ENCODE assay signal across 8 mouse cellular contexts in the genomic region with DNA sequence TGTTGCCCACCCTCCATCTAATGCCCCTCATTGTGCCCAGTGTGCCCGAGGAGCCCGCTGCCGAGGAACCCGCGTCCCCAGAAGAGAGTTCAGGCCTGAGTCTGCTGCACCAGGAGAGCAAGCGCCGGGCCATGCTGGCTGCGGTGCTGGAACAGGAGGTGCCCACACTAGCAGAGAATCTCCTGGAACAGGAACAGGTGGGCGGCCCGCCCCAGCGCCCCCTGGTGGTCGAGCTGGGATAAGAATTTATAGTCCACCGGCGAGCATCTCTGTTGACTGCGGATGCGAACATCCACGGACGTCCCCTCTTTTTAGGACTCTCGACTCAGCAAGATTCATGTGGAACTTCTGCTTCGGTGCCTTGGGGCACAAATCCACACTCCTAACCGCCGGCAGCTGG. TPM values are rescaled to one million over a fixed set of nuclear protein-coding genes. Genes with fewer than 3 reads are reported as not detected.
DNase-seq lines count a peak whose midpoint lies in the region; ATAC-seq lines count a peak whose summit lies in the region.

No protein-coding gene starts in this region.

- ATAC-seq in common myeloid progenitor, adult 5-6 weeks (replicated peaks; ENCODE audit: low read depth, poor library complexity, severe bottlenecking), result peak; percentile 33; the same call in 1 of the 2 replicates

- DNase-seq in WW6 (ENCODE audit: low read depth, low spot score), result peak; percentile 64
- peak; percentile 73 to 79 for DNase-seq in gastrocnemius, adult 8-10 months (ENCODE audit: low spot score in 2 of 2)
- peak; percentile 39 for DNase-seq in hindlimb bud, embryonic 11.5 days (ENCODE audit: extremely low spot score, low read depth, low spot score)
- DNase-seq in left cerebral cortex, adult 18-20 months (ENCODE audit: low spot score in 2 of 2), result peak; percentile 87 to 88
- DNase-seq in lung, postnatal 4 days, result peak; percentile 82 to 90
- DNase-seq in retina, postnatal 7 days (ENCODE audit: low read depth, low spot score), result peak; percentile 53
- DNase-seq in urinary bladder, adult 18-20 months (ENCODE audit: low spot score in 2 of 2), result peak; percentile 82 to 87

RNA-seq across cellular contexts. Expression of gene Map3k6, which starts 10.0 kb away (rescaled TPM):
- total RNA-seq in common myeloid progenitor, adult 5-6 weeks (2017), result 4.9 and 7.2 TPM in 2 replicates
- total RNA-seq in gastrocnemius, adult 8-10 months (2022), result 1 to 10 TPM; 2.5 to 7.8 (median 4.8) TPM
- 1 to 10 TPM; 5.8 to 7.4 TPM for total RNA-seq in left cerebral cortex, adult 18-20 months (2021)

RNA-seq across cellular contexts. Expression of gene Sytl1, which starts 12.3 kb away (rescaled TPM):
- total RNA-seq in common myeloid progenitor, adult 5-6 weeks (2017), result 0.87 and 3.0 TPM in 2 replicates
- under 1 TPM in 1 of 4 experiments, not detected in 3; 0.12 TPM for total RNA-seq in gastrocnemius, adult 8-10 months (2022)
- total RNA-seq in left cerebral cortex, adult 18-20 months (2021), result 1 to 10 TPM; 6.7 to 7.3 TPM

RNA-seq across cellular contexts. Expression of gene Tmem222, which starts 27.0 kb away (rescaled TPM):
- total RNA-seq in common myeloid progenitor, adult 5-6 weeks (2017), result 20.4 and 21.7 TPM in 2 replicates
- total RNA-seq in gastrocnemius, adult 8-10 months (2022), result 10 to 100 TPM; 24.5 to 27.8 (median 26.2) TPM
- 10 to 100 TPM; 88.3 to 97.2 TPM for total RNA-seq in left cerebral cortex, adult 18-20 months (2021)

RNA-seq across cellular contexts. Expression of gene Gpr3, which starts 38.3 kb away (rescaled TPM):
- total RNA-seq in common myeloid progenitor, adult 5-6 weeks (2017), result not detected in 2 replicates
- total RNA-seq in gastrocnemius, adult 8-10 months (2022), result not detected
- total RNA-seq in left cerebral cortex, adult 18-20 months (2021), result 10 to 100 TPM; 14.8 to 16.7 TPM

RNA-seq across cellular contexts. Expression of gene Cd164l2, which starts 38.7 kb away (rescaled TPM):
- total RNA-seq in common myeloid progenitor, adult 5-6 weeks (2017), result not detected in 2 replicates
- under 1 TPM in 1 of 4 experiments, not detected in 3; 0.59 TPM for total RNA-seq in gastrocnemius, adult 8-10 months (2022)
- total RNA-seq in left cerebral cortex, adult 18-20 months (2021), result 1 to 10 TPM; 4.6 to 5.1 TPM

Comparison
In these comparisons a context has a peak if more than half of its experiments do, and no peak if none do; other contexts are left out.
1. Peak in every context shown above with its lines: DNase-seq and ATAC-seq.